Mouse (Mus musculus) brain, embryonic 14.5 days (tissue): Measurements from ENCODE around the gene Srpx.

ENCODE experiments used
- CTCF ChIP-seq: fragments of 200-500 bp; IDR thresholded peaks from 2 replicates; pipeline ENCODE4 v1.5.1; 2012; ENCODE audit warnings: inconsistent platforms, mild to moderate bottlenecking, moderate library complexity, borderline replicate concordance; ENCODE audit not compliant: insufficient read depth, insufficient read length; ENCODE audit errors: extremely low read depth
- POLR2A ChIP-seq: fragments of 200-500 bp; IDR thresholded peaks from 2 replicates; pipeline ENCODE4 v1.6.1; 2012; ENCODE audit warnings: mild to moderate bottlenecking, inconsistent platforms, borderline replicate concordance; ENCODE audit not compliant: poor library complexity, insufficient read depth, insufficient read length, severe bottlenecking; ENCODE audit errors: extremely low read depth

DNA sequence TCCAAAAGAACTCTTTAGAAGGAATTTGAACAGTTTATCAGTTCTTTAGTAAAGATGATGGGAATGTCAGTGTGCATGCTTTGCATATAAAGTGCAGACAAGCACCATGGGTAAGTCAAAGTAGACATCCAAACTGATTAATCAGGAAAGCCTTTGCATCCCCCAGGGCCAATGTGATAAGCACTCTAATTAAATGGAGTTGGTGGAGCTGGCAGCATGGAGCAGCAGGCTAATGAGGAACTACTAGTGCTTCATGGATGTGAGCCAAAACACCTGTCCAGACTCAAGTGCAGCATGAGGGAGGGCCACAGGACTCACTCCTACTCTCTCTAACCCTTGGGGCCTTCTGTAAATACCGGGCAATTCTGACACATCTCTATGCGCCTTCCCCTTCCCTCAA, 46.0 kb downstream of the Srpx start:
- TF ChIP-seq CTCF (no peak), POLR2A (no peak)
